Mouse (Mus musculus) kidney, adult 2 months (tissue): ENCODE results near the gene Lman1l.

Experiments
- CTCF ChIP-seq: fragments of 200-500 bp; conservative IDR thresholded peaks from 2 replicates; pipeline ENCODE4 v1.5.1; 2011; ENCODE audit warnings: low read depth, mild to moderate bottlenecking, control low read depth, low read length, moderate library complexity, mixed read lengths; ENCODE audit not compliant: insufficient read depth, insufficient read length
- POLR2A ChIP-seq: fragments of 200-500 bp; IDR thresholded peaks from one replicate; pipeline ENCODE4 v1.6.1; 2011; ENCODE audit warnings: low read depth, low read length, control low read depth

- no peak for TF ChIP-seq CTCF
- TF ChIP-seq POLR2A: no peak
Observed at GRCm38 (mm10) chr9:57625674-57626500, 5.3 kb upstream of the Lman1l start.
